8 mouse cellular contexts compared by ENCODE assay signal in the genomic region with DNA sequence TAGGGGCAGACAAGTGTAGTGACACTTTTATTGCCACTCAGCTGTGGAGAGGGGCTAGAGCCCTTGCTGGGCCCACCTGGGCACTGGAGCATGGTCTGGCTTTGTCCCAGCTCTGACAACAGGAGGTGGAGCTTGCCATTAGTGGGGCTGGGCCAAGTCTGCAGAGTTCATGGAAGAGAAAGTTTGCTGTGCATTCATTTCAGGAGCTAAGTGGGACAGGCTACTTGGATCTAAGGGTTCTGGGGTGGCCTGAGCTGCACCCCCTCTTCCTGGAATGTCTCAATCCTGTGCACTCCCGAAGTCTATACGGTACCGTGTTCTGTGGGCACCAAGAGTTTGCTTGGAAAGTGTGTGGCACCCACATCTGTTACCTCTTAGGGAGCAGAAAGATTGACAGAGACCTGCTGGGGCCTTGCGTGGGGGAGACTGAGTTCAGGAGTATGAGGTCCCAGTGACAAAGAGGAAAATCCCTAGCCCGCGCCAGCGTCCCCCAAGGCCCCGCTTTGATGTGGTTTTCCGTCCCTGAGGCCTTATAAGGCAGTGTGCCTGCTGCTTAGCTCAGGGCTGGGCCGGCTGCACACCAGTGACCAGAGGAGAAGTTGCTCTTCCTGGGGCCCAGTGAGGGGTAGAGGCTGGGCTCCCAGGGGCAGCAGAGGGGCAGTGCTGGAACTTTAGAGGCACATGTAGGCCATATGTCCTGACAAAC. TPM values are rescaled to one million over a fixed set of nuclear protein-coding genes. Genes with fewer than 3 reads are reported as not detected.
DNase-seq lines count a peak whose midpoint lies in the region; ATAC-seq and TF ChIP-seq lines count a peak whose summit lies in the region.

No protein-coding gene starts in this region.

- TF ChIP-seq CTCF in kidney, postnatal 0 days (IDR thresholded peaks at IDR 0.05; ENCODE audit: low read depth), result no peak

- H3K4me3 ChIP-seq in kidney, postnatal 0 days (replicated peaks; ENCODE audit: low read depth, low read length), result no peak overlapping the region
- H3K4me3 ChIP-seq in embryonic facial prominence, embryonic 12.5 days, result no peak overlapping the region

- WGBS in kidney, postnatal 0 days, result 9% methylated on average over 10 of the region's 10 CpGs
- 7% methylated on average over 10 of the region's 10 CpGs for WGBS in embryonic facial prominence, embryonic 12.5 days

- no peaks in the 10 kb centered on the region for H3K9me3 ChIP-seq in kidney, postnatal 0 days (replicated peaks; ENCODE audit: low read length)
- no peaks in the 10 kb centered on the region for H3K9me3 ChIP-seq in embryonic facial prominence, embryonic 12.5 days

- peaks cover 55% of the 10 kb centered on the region for H3K4me1 ChIP-seq in kidney, postnatal 0 days (replicated peaks; ENCODE audit: insufficient read depth, low read length)
- peaks cover 65% of the 10 kb centered on the region for H3K4me1 ChIP-seq in embryonic facial prominence, embryonic 12.5 days

- H3K9ac ChIP-seq in kidney, postnatal 0 days (ENCODE audit: low read depth, low read length), result no peak overlapping the region
- H3K9ac ChIP-seq in embryonic facial prominence, embryonic 12.5 days, result no peak overlapping the region

- no peaks in the 10 kb centered on the region for H3K27me3 ChIP-seq in kidney, postnatal 0 days (ENCODE audit: insufficient read depth, low read length)
- no peaks in the 10 kb centered on the region for H3K27me3 ChIP-seq in embryonic facial prominence, embryonic 12.5 days

- peak; percentile 75 for ATAC-seq in kidney, postnatal 0 days (replicated peaks; ENCODE audit: low FRiP score, low read depth)
- 0 out of 2 replicates have a peak, but pooled peaks have one; percentile 65 for ATAC-seq in embryonic facial prominence, embryonic 12.5 days (ENCODE audit: insufficient number of reproducible peaks, insufficient read depth, low FRiP score, low TSS enrichment)

- H3K4me2 ChIP-seq in kidney, postnatal 0 days (ENCODE audit: low read length), result 0 out of 2 replicates have a peak overlapping the region, but pooled peaks have one; percentile 16
- H3K4me2 ChIP-seq in embryonic facial prominence, embryonic 12.5 days (replicated peaks), result 0 out of 2 replicates have a peak overlapping the region, but pooled peaks have one; percentile 1

- DNase-seq in kidney, postnatal 0 days (ENCODE audit: low spot score), result peak; percentile 87
- no peak for DNase-seq in kidney, adult 11 months
- peak; percentile 42 to 56 for DNase-seq in adrenal gland, adult 18-20 months (ENCODE audit: low spot score in 2 of 2)
- DNase-seq in lung, postnatal 25 days (ENCODE audit: low spot score), result peak; percentile 24
- DNase-seq in left cerebral cortex, adult 8-10 months (ENCODE audit: low spot score in 2 of 2), result no peak
- no peak for DNase-seq in layer of hippocampus, postnatal 14 days (ENCODE audit: low spot score in 2 of 2)
- no peak for DNase-seq in frontal cortex, postnatal 25 days (ENCODE audit: low spot score in 2 of 2)

- H3K36me3 ChIP-seq in kidney, postnatal 0 days (ENCODE audit: insufficient read depth, low read length), result no peaks in the 10 kb centered on the region
- peaks cover 18% of the 10 kb centered on the region for H3K36me3 ChIP-seq in embryonic facial prominence, embryonic 12.5 days

- H3K27ac ChIP-seq in kidney, postnatal 0 days, result peak overlapping the region; percentile 70
- peak overlapping the region; percentile 83 for H3K27ac ChIP-seq in embryonic facial prominence, embryonic 12.5 days

RNA-seq across cellular contexts. Expression of a gene that starts 49.3 kb away (rescaled TPM):
- polyA plus RNA-seq in kidney, postnatal 0 days (2015; fragmentation: Nextera tagmentation; extraction: Ambion mirVana), result 64.6 and 68.1 TPM in 2 replicates
- total RNA-seq in adrenal gland, adult 18-20 months (2021), result 10 to 100 TPM; 29.0 to 33.1 TPM
- 82.5 and 89.0 TPM in 2 replicates for polyA plus RNA-seq in embryonic facial prominence, embryonic 12.5 days (2016; fragmentation: Nextera tagmentation; extraction: Ambion mirVana)
- 10 to 100 TPM; 11.1 to 15.6 (median 14.6) TPM for total RNA-seq in left cerebral cortex, adult 8-10 months (2022)
- total RNA-seq in layer of hippocampus, postnatal 14 days (2021), result 10 to 100 TPM; 13.4 to 14.7 TPM

Comparison
In these comparisons a context has a peak if more than half of its experiments do, and no peak if none do; other contexts are left out.
1. DNase-seq: peak in kidney, postnatal 0 days (single experiment), adrenal gland, adult 18-20 months (2 of 2) and lung, postnatal 25 days (single experiment); none in kidney, adult 11 months (single experiment), left cerebral cortex, adult 8-10 months (0 of 2), layer of hippocampus, postnatal 14 days (0 of 2) and frontal cortex, postnatal 25 days (0 of 2).